ENCODE assay signal across 11 mouse cellular contexts in the genomic region with DNA sequence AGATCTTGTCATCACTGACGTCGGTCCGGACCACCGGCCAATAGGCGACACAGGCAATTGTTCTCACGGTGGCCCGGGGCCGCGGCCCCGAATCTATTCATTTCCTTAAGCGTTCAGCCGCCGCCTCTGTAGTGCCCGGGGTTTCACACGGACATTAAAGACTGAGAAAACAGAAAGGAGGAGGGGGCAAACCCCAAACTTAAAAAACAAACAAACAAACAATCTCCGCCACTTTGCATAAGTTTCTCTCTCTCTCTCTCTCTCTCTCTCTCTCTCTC. TPM values are rescaled to one million over a fixed set of nuclear protein-coding genes. Genes with fewer than 3 reads are reported as not detected.
DNase-seq lines count a peak whose midpoint lies in the region; ATAC-seq and TF ChIP-seq lines count a peak whose summit lies in the region.
"Had no signal": no experiment of that assay in that cellular context is flagged by ENCODE, and none has a peak within 500 bp of the region (broad histone marks: within the 10 kb centered on the region; RNA-seq: fewer than 3 reads in every experiment).

No protein-coding gene starts in this region.

- peak overlapping the region; percentile 58 for H3K4me2 ChIP-seq in forebrain, postnatal 0 days (ENCODE audit: low read depth)
- H3K4me2 ChIP-seq in midbrain, embryonic 16.5 days (ENCODE audit: low read length) = peak overlapping the region; percentile 58
- H3K4me2 ChIP-seq: heart, embryonic 15.5 days had no signal

- no peak overlapping the region for H3K9ac ChIP-seq in forebrain, postnatal 0 days
- H3K9ac ChIP-seq in midbrain, embryonic 16.5 days (ENCODE audit: low read depth, low read length) = no peak overlapping the region
- H3K9ac ChIP-seq: heart, embryonic 15.5 days had no signal

- H3K4me3 ChIP-seq in forebrain, postnatal 0 days (ENCODE audit: low read depth, low read length) = peak overlapping the region; percentile 12; the same call in 1 of the 2 replicates
- peak overlapping the region; percentile 25 for H3K4me3 ChIP-seq in midbrain, embryonic 16.5 days (ENCODE audit: low read depth, low read length)

- no peak for TF ChIP-seq CTCF in brain, embryonic 14.5 days (IDR thresholded peaks at IDR 0.05; ENCODE audit: borderline replicate concordance, extremely low read depth, insufficient read depth, insufficient read length)
- TF ChIP-seq CTCF in forebrain, postnatal 0 days (IDR thresholded peaks at IDR 0.05; ENCODE audit: low read depth) = no peak

- peaks cover 68% of the 10 kb centered on the region for H3K27me3 ChIP-seq in forebrain, postnatal 0 days (ENCODE audit: insufficient read depth, low read length)
- H3K27me3 ChIP-seq in midbrain, embryonic 16.5 days (ENCODE audit: control insufficient read depth, insufficient read depth, low read depth, low read length) = peaks cover 34% of the 10 kb centered on the region

- intact Hi-C loops in heart, postnatal 25 days (cut with DNase I) = no loop called here

- H3K4me1 ChIP-seq in forebrain, postnatal 0 days (ENCODE audit: insufficient read depth) = no peaks in the 10 kb centered on the region
- 0 out of 2 replicates have a peak, but pooled peaks cover 3% of the 10 kb centered on the region for H3K4me1 ChIP-seq in midbrain, embryonic 16.5 days (ENCODE audit: control insufficient read depth, insufficient read depth, low read length)

- peak; percentile 91 for DNase-seq in brain, embryonic 14.5 days (ENCODE audit: low read depth)
- DNase-seq in cerebellum, postnatal 10 days = peak; percentile 93 to 95
- DNase-seq in forebrain, postnatal 0 days = peak; percentile 57
- DNase-seq in layer of hippocampus, adult 18-20 months (ENCODE audit: low spot score in 2 of 2) = no peak
- no peak for DNase-seq in thymus, postnatal 10 days (ENCODE audit: low spot score in 2 of 2)
- no peak for DNase-seq in spleen, adult 12 weeks (ENCODE audit: low spot score)
- DNase-seq in heart, postnatal 25 days (ENCODE audit: low spot score) = no peak
- DNase-seq: kidney, postnatal 4 days had no signal

- peak; percentile 59; the same call in 1 of the 2 replicates for ATAC-seq in forebrain, postnatal 0 days
- 0 out of 2 replicates have a peak, but pooled peaks have one; percentile 46 for ATAC-seq in midbrain, embryonic 16.5 days

- WGBS in forebrain, postnatal 0 days = 3% methylated on average over 16 of the region's 16 CpGs
- under 1% methylated on average over 16 of the region's 16 CpGs for WGBS in midbrain, embryonic 16.5 days

- peak overlapping the region; percentile 68; the same call in 1 of the 2 replicates for H3K27ac ChIP-seq in forebrain, postnatal 0 days (ENCODE audit: low read depth, low read length)
- H3K27ac ChIP-seq in midbrain, embryonic 16.5 days (ENCODE audit: low read length) = peak overlapping the region; percentile 87
- H3K27ac ChIP-seq: heart, embryonic 15.5 days; macrophage had no signal

- H3K36me3 ChIP-seq in forebrain, postnatal 0 days (ENCODE audit: insufficient read depth) = no peaks in the 10 kb centered on the region
- no peaks in the 10 kb centered on the region for H3K36me3 ChIP-seq in midbrain, embryonic 16.5 days (ENCODE audit: control insufficient read depth, insufficient read depth, low read length)
- H3K36me3 ChIP-seq: heart, embryonic 15.5 days had no signal

- no peak for TF ChIP-seq POLR2A in brain, embryonic 14.5 days (IDR thresholded peaks at IDR 0.05; ENCODE audit: borderline replicate concordance, extremely low read depth, insufficient read depth, insufficient read length, poor library complexity, severe bottlenecking)

- no peaks in the 10 kb centered on the region for H3K9me3 ChIP-seq in forebrain, postnatal 0 days (ENCODE audit: low read length)
- H3K9me3 ChIP-seq in midbrain, embryonic 16.5 days (replicated peaks; ENCODE audit: control insufficient read depth, low read length, poor library complexity, severe bottlenecking) = no peaks in the 10 kb centered on the region
- H3K9me3 ChIP-seq: heart, embryonic 15.5 days had no signal

RNA-seq across cellular contexts. Expression of gene Zic1, which starts 12.2 kb away (rescaled TPM):
- 576 and 642 TPM in 2 replicates for polyA plus RNA-seq in brain, embryonic 14.5 days (2012; rRNA removed)
- total RNA-seq in forebrain, postnatal 0 days (2014; rRNA removed) = 65.4 and 127 TPM in 2 replicates
- 4.4 and 8.9 TPM in 2 replicates for polyA plus RNA-seq in forebrain, postnatal 0 days (2015; fragmentation: Nextera tagmentation; extraction: Ambion mirVana)
- 9.1 and 20.6 TPM in 2 replicates for polyA plus RNA-seq in midbrain, embryonic 16.5 days (2015; fragmentation: Nextera tagmentation; extraction: Ambion mirVana)
- total RNA-seq in layer of hippocampus, adult 18-20 months (2021) = 10 to 100 TPM; 10.1 to 10.3 TPM
- not detected for total RNA-seq in heart, postnatal 25 days (2021)
- polyA plus RNA-seq: macrophage had no signal

RNA-seq across cellular contexts. Expression of gene Zic4, which starts 15.6 kb away (rescaled TPM):
- polyA plus RNA-seq in brain, embryonic 14.5 days (2012; rRNA removed) = 89.6 and 91.1 TPM in 2 replicates
- total RNA-seq in forebrain, postnatal 0 days (2014; rRNA removed) = 44.3 and 99.2 TPM in 2 replicates
- polyA plus RNA-seq in forebrain, postnatal 0 days (2015; fragmentation: Nextera tagmentation; extraction: Ambion mirVana) = 24.7 and 48.1 TPM in 2 replicates
- 55.8 and 154 TPM in 2 replicates for polyA plus RNA-seq in midbrain, embryonic 16.5 days (2015; fragmentation: Nextera tagmentation; extraction: Ambion mirVana)
- total RNA-seq in layer of hippocampus, adult 18-20 months (2021) = 1 to 10 TPM; 1.4 to 4.1 TPM
- not detected for total RNA-seq in heart, postnatal 25 days (2021)
- polyA plus RNA-seq: heart, embryonic 15.5 days; macrophage had no signal

Comparison
In these comparisons a context has a peak if more than half of its experiments do, and no peak if none do; other contexts are left out.
1. DNase-seq: peak in brain, embryonic 14.5 days (single experiment), cerebellum, postnatal 10 days (2 of 2) and forebrain, postnatal 0 days (single experiment); none in layer of hippocampus, adult 18-20 months (0 of 2), thymus, postnatal 10 days (0 of 2), spleen, adult 12 weeks (single experiment) and heart, postnatal 25 days (single experiment).